Mouse (Mus musculus) CD8-positive naive resting alpha-beta T cell, adult 2 months (primary cell): ENCODE results near the gene Gad1.
A peak's percentile ranks its signal among the peaks of the same experiment; 100 is the strongest.

Experiments used
- DNase-seq, 2 experiments: peaks; one replicate each; pipeline ENCODE4 v3.0.0; 2022; ENCODE audit warnings: low read depth in 2 of 2, low spot score in 2 of 2

The Gad1 gene

GRCm38 (mm10) chr2:70625761-70626160, 72.9 kb downstream of the Gad1 start:
- DNase-seq = no peak

GRCm38 (mm10) chr2:70628397-70628796, 75.5 kb downstream of the Gad1 start:
- DNase-seq = peak in 1 of 2 experiments; percentile 2

- no peak for DNase-seq
These were observed 76.5 kb downstream of the Gad1 start for GRCm38 (mm10) chr2:70629339-70629761.

GRCm38 (mm10) chr2:70629921-70630320, 77.0 kb downstream of the Gad1 start:
- no peak for DNase-seq

- DNase-seq = no peak
These were observed 78.4 kb downstream of the Gad1 start for GRCm38 (mm10) chr2:70631321-70631720.

- no peak for DNase-seq
These were observed 79.5 kb downstream of the Gad1 start for GRCm38 (mm10) chr2:70632412-70632811.

- no peak for DNase-seq
These were observed 81.3 kb downstream of the Gad1 start for GRCm38 (mm10) chr2:70634028-70634690.

GRCm38 (mm10) chr2:70640968-70641367, 88.1 kb downstream of the Gad1 start:
- no peak for DNase-seq

GRCm38 (mm10) chr2:70642971-70643565, 90.2 kb downstream of the Gad1 start:
- DNase-seq = no peak

GRCm38 (mm10) chr2:70645266-70645780, 92.5 kb downstream of the Gad1 start:
- DNase-seq = no peak

- no peak for DNase-seq
These were observed 94.8 kb downstream of the Gad1 start for GRCm38 (mm10) chr2:70647681-70648080.

- DNase-seq = no peak
These were observed 95.4 kb downstream of the Gad1 start for GRCm38 (mm10) chr2:70648271-70648670.

- DNase-seq = no peak
These were observed 96.6 kb downstream of the Gad1 start for GRCm38 (mm10) chr2:70649471-70649870.
